Mouse (Mus musculus): ENCODE data around the gene Gtf2h1.

DNA sequence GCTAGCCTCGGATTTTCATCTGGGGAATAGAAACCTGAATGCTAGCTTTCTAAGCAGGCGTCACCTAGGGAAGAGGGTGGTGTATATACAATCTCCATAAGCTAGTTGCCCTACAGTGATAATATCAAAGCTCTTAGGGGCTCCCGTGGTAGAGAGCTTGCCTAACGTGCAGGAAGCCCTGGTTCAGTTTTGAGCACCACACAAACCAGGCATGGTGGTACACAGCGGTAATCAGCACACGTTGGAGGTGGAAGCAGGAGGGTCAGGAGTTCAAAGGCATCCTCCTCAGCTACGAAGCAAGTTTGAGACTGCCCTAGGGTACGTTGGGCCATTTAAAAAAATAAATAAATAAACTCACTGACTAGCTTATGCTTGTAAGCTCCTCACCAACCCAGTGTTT lies 35.8 kb downstream of the Gtf2h1 start:
- TF ChIP-seq CTCF (IDR thresholded peaks at IDR 0.05; ENCODE audit: low read depth) (no peak), EP300 (optimal IDR thresholded peaks at IDR 0.05) (no peak)
